ENCODE assay signal across 8 mouse cellular contexts in genomic region chr7:63671904-63672303, GRCm38 (mm10).
DNase-seq lines count a peak whose midpoint lies in the region; ATAC-seq and TF ChIP-seq lines count a peak whose summit lies in the region.

No protein-coding gene starts in this region.

- no peak overlapping the region for H3K27ac ChIP-seq in gastrocnemius, adult 2 months
- H3K27ac ChIP-seq in left cerebral cortex, adult 2 months = no peak overlapping the region
- no peak overlapping the region for H3K27ac ChIP-seq in midbrain, embryonic 10.5 days (replicated peaks)

- WGBS in midbrain, embryonic 10.5 days = 23% methylated on average over 3 of the region's 3 CpGs

- peak; percentile 77 for ATAC-seq in frontal cortex, adult (ENCODE audit: low TSS enrichment)

- no peak overlapping the region for H3K4me3 ChIP-seq in gastrocnemius, adult 2 months
- H3K4me3 ChIP-seq in left cerebral cortex, adult 2 months = no peak overlapping the region
- no peak overlapping the region for H3K4me3 ChIP-seq in midbrain, embryonic 10.5 days

- no peaks in the 10 kb centered on the region for H3K36me3 ChIP-seq in midbrain, embryonic 10.5 days
- H3K36me3 ChIP-seq in splenic B cell, adult 2 months (ENCODE audit: control insufficient read depth, insufficient read depth, low read length, poor library complexity, severe bottlenecking) = no peaks in the 10 kb centered on the region

- intact Hi-C loops in gastrocnemius, adult 2 months (cut with DNase I) = no loop called here
- intact Hi-C loops in left cerebral cortex, adult 2 months (cut with DNase I) = loop anchor here (1.0 to 5.0 kb wide), 4 partner anchors 118 to 750 kb away; no protein-coding TSS in a partner anchor

- H3K9me3 ChIP-seq in midbrain, embryonic 10.5 days (replicated peaks) = no peaks in the 10 kb centered on the region

- no peaks in the 10 kb centered on the region for H3K27me3 ChIP-seq in midbrain, embryonic 10.5 days (ENCODE audit: low read depth, poor library complexity, severe bottlenecking)
- H3K27me3 ChIP-seq in splenic B cell, adult 2 months (ENCODE audit: control insufficient read depth, insufficient read depth, low read length, poor library complexity, severe bottlenecking) = no peaks in the 10 kb centered on the region

- peak; percentile 22 for DNase-seq in gastrocnemius, adult 2 months
- DNase-seq in gastrocnemius, adult 8-10 months (ENCODE audit: low spot score in 2 of 2) = no peak
- peak; percentile 72 for DNase-seq in cerebellum, adult 11-12 months
- peak; percentile 44 for DNase-seq in induced T-regulatory cell, adult 2 months (ENCODE audit: low read depth)
- DNase-seq in left cerebral cortex, adult 2 months (ENCODE audit: extremely low spot score in 1 of 2, low spot score in 2 of 2) = peak; percentile 81 to 84
- peak; percentile 52 for DNase-seq in midbrain, embryonic 10.5 days (ENCODE audit: low spot score)
- peak; percentile 36 for DNase-seq in splenic B cell, adult 2 months (ENCODE audit: low read depth, low spot score)

- H3K4me1 ChIP-seq in midbrain, embryonic 10.5 days = 0 out of 2 replicates have a peak, but pooled peaks cover 3% of the 10 kb centered on the region

- TF ChIP-seq CTCF in gastrocnemius, adult 2 months (IDR thresholded peaks at IDR 0.05) = peak; percentile 70
- TF ChIP-seq CTCF in left cerebral cortex, adult 2 months (IDR thresholded peaks at IDR 0.05) = peak; percentile 93

Comparison
In these comparisons a context has a peak if more than half of its experiments do, and no peak if none do; other contexts are left out.
1. DNase-seq: peak in gastrocnemius, adult 2 months (single experiment), cerebellum, adult 11-12 months (single experiment), induced T-regulatory cell, adult 2 months (single experiment), left cerebral cortex, adult 2 months (2 of 2), midbrain, embryonic 10.5 days (single experiment) and splenic B cell, adult 2 months (single experiment); none in gastrocnemius, adult 8-10 months (0 of 2).